Mouse (Mus musculus) spleen, embryonic (tissue): ENCODE measurements at regions not wholly inside any gene's neighbourhood (a gene's known extent, or its start where the extent isn't known, plus 50 kb on each side); places are given as distances from the start of the nearest gene placed in this dataset.

ENCODE experiments used
- CTCF ChIA-PET: fragments of 350-600 bp; sonication (Branson Sonifier 250); formaldehyde crosslinking; loops from one replicate; lab custom pipeline; 2022; lab: Charles Lee

GRCm38 (mm10) chr1:29737062-29737461 is 957.0 kb upstream of the Gm597 start:
- CTCF ChIA-PET, result interaction anchor here (0.9 kb wide), 1 partner anchor 17 kb away, joined by 3 read pairs; no protein-coding TSS in a partner anchor

GRCm38 (mm10) chr1:29731930-29732329 is 951.9 kb upstream of the Gm597 start:
- CTCF ChIA-PET, result no interaction called here
